Mouse (Mus musculus): ENCODE measurements around the gene Actn2.

Gene Actn2

DNA sequence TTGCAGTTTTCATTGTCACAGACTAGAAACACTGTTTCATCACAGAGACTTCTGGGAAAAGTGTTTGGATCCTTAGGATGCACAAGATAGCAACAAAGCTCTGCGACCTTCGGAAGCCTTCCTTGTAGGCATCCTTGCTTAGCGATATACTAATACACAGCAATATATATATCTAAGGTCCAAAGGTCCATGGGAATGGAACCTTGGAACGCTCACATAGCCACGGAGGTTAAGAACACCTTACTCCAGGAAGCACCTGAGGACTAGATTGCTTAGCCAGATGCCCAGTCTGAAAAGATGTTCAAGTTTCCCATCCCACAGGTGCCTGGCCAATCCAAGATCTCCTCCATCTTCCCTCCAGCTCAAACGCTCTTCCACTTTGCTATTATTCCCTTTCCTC, 26.4 kb downstream of the Actn2 start:
- no peak for DNase-seq

DNA sequence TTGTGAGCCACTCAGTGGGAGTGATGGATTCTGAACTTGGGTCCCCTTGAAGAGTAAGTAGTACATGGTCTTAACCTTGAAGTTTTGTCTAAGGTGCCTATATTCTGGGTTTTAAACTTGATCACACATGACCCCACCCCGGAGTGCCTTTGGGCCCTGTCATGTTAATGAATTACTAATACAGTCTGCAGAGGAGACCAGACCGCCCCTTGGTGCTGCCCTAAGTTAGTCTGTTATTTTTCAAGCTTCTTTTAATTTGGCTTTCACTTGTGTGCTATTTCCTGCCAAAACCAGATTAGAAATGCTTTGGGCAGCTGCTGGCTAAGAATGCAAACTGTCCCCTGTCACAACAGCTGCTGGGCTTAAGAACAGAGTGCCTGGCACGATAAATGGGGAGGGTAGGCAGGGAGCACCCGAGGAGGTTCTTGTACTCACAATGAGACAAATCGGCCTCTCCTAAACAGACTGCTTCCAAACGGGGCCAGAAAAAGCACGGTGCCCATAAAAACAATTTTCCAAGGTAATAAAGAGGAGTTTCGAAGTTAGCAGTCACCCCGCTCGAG, 28.5 kb downstream of the Actn2 start:
- no peak for DNase-seq

- DNase-seq, result no peak
Observed at GRCm38 (mm10) chr13:12311371-12311770, 29.2 kb downstream of the Actn2 start.

DNA sequence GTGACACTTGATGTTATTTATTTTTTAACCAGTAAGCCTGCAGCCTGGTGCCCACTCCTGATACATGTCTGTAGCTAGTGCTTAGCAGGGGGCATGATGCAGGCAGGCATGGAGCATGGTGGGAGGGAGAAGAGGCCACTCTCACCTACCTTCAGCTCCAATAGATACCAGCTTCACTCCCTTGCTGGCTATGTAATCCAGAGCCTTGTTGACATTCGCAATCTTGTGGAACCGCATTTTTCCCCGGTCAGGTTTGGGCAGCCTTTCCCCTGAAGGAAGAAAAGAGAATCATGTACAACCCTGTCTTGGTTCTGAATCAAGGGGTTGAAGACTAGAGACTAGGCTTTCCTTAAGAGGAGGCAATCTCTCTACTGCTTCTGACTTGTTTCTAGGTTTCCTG, 31.1 kb downstream of the Actn2 start:
- DNase-seq, result no peak

GRCm38 (mm10) chr13:12308878-12309277, 31.7 kb downstream of the Actn2 start:
- no peak for DNase-seq

GRCm38 (mm10) chr13:12308473-12308872, 32.1 kb downstream of the Actn2 start:
- DNase-seq, result no peak

DNA sequence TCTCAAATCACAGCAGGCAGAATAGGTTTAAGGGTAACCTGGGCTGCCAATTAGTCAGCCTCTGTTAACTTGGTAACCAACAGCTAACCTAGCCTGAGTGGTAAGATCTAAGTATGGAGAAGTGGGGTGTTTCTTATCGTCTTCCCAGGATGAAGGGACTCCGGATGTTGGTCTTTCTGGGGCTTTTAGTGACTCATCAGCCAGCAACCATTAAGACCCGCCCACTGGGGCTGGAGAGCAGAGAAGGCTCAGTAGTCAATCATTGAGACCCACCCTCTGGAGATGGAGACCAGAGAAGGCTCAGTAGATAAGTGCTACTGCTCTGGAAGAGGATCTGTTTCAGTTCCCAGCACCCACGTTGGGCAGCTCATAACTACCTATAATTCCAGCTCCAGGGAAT, 33.3 kb downstream of the Actn2 start:
- DNase-seq, result no peak

- DNase-seq, result no peak
Observed at GRCm38 (mm10) chr13:12305540-12305939, 35.0 kb downstream of the Actn2 start.

DNA sequence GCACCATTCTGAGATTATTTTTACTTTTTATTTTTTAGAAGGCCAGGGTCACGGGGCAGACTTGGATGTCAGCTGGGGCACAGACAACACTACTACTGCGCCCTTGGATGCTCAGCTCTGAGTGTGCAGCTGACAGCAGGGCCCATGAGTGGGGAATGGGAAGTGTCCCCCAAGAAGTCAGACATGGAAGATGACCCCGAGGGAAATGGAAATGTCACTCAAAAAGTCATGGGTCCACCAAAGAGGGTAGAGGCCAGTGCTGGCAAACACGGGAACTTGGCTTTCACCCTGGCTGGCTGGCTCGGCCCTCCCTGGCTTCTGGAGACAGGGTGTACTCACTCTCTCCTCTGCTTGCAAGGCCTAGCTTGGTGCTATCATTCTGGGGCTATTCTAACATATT, 35.6 kb downstream of the Actn2 start:
- DNase-seq, result no peak

DNA sequence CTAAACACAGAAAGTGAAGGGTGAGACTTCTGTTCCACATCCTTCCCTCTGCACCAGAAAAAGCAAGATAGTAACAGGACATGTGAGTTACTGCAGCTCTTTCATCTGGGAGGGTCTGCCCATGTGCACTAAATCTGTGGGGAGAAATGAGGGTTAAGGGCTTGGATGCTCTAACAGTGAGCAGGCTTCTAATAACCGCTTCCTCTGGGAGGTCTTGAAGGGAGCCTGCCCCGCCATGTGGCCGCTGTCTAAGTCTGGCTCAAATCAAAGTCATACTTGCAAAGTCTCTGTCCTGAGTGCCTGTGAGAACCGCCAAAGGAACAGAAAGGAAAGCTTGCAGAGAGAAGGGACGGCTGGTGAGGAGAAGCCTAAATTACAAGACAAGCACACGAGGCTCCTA, 42.8 kb downstream of the Actn2 start:
- DNase-seq, result no peak

DNA sequence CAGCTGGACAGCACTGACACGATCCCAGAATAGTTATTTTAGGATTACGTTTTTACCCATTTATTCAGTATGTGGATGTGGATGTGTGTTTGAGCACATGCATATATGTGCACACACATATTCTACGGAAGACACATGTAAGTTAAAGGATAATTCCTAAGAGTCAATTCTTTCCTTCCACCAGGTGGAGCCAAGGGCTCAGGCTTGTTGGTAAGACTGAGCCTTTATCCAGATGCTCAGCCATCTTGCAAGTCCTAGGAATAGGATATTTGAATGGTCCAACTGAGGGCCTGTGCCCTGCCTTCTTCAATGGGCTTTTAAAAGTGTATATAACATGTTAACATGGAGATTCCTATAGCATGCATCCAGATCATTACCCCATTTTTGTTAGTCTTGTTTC, 43.9 kb downstream of the Actn2 start:
- DNase-seq, result no peak

DNA sequence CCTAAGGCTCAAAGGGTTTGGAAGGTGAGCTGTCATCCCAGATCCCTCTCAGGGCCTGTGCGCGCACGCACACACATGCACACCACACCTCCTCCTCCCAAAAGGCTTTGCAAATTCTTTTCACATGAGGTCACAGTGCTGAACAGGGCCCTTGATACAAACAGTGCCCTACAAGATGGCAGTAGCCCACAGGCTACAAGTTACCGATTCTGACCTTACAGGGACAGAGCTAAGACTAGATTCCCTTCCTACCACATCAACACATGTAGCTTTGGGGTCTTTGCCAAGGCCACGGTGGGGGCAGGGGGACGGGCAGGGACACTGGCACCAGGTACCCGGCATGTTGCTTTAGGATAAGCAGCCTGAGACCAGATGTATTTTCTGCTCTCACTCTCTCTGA, 46.8 kb downstream of the Actn2 start:
- no peak for DNase-seq

GRCm38 (mm10) chr13:12290700-12291099, 49.9 kb downstream of the Actn2 start:
- no peak for DNase-seq

- DNase-seq, result no peak
Observed at GRCm38 (mm10) chr13:12284528-12284927, 56.0 kb downstream of the Actn2 start.

DNA sequence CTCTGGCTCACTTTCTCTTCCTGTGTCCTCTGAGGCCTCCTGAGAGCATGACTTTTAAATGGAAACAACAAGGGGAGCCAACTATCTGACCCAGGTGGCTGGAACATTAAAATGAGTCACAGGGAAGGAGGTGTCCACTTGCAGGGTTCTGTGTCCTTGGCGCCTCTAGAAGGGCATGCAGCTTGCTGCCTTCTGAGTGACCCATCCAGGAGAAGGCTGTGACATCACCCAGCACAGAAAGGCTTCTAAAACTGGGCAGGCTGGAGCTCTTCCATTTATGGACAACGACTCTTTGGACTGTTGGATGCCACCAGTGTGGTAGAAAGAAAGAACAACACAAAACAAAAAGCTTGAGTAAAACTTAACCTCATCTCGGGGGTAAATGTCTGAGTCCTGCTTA, 56.7 kb downstream of the Actn2 start:
- no peak for DNase-seq

DNA sequence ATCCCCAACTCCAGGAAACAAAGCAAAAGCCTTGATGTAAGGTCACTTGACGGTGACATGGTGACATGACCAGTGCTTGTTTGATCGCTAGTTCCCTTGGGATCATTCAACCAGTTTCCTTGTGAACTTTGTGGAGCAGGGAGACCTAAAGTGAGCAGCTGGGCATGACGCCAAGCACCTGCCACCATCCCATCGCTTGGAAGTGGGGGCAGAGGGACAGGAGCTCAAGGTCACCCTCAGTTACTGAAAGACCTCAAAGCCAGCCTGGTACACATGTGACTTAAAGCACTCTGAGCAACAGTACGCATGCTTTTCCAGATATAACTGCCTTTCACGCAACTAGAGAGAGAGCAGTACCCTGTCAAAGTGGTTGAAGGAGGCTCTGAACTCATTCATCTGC, 65.8 kb downstream of the Actn2 start:
- no peak for DNase-seq

DNA sequence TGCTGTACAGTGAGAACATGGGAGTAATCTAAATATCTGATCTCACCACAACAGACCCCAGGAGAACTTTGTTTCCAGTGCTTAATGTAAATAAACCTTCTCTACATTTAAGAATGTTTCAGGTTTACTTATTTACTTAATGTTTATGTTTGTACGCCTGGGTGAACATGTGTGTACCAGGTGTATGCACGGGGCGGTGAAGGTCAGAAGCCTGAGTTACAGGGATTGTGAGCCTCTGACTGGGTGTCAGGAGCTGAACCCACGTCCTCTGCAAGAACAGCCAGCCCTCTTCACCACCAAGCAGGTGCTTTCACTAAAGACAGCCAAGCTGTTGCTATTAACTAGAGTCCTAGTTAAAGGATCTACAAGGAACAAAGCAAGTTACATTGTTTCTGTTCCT, 66.3 kb downstream of the Actn2 start:
- DNase-seq, result no peak

GRCm38 (mm10) chr13:12272953-12273352, 67.6 kb downstream of the Actn2 start:
- DNase-seq, result peak in 1 of 2 experiments; percentile 31

- DNase-seq, result no peak
Observed at GRCm38 (mm10) chr13:12267971-12268370, 72.6 kb downstream of the Actn2 start.

DNA sequence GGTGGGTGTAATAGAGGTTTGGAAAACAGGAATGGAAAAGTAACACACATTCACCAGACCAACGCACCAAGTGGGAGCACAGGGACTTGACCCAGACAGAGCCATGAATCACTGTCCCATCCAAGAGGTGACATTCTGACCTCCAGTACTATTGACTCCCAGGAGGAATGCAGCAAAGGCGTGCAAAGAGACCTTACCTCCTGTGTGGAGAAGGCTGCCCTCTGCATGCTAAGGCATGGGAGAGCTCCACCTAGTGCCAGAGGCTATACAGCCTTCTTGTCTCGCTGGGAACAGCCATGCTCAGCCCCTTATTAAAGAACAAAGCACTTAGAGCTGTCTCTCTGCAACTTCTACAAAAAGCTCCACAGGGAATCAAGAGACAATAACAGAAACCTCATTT, 73.5 kb downstream of the Actn2 start:
- no peak for DNase-seq

- DNase-seq, result no peak
Observed at GRCm38 (mm10) chr13:12263996-12264395, 76.6 kb downstream of the Actn2 start.

- no peak for DNase-seq
Observed at GRCm38 (mm10) chr13:12261505-12261904, 79.1 kb downstream of the Actn2 start.

DNA sequence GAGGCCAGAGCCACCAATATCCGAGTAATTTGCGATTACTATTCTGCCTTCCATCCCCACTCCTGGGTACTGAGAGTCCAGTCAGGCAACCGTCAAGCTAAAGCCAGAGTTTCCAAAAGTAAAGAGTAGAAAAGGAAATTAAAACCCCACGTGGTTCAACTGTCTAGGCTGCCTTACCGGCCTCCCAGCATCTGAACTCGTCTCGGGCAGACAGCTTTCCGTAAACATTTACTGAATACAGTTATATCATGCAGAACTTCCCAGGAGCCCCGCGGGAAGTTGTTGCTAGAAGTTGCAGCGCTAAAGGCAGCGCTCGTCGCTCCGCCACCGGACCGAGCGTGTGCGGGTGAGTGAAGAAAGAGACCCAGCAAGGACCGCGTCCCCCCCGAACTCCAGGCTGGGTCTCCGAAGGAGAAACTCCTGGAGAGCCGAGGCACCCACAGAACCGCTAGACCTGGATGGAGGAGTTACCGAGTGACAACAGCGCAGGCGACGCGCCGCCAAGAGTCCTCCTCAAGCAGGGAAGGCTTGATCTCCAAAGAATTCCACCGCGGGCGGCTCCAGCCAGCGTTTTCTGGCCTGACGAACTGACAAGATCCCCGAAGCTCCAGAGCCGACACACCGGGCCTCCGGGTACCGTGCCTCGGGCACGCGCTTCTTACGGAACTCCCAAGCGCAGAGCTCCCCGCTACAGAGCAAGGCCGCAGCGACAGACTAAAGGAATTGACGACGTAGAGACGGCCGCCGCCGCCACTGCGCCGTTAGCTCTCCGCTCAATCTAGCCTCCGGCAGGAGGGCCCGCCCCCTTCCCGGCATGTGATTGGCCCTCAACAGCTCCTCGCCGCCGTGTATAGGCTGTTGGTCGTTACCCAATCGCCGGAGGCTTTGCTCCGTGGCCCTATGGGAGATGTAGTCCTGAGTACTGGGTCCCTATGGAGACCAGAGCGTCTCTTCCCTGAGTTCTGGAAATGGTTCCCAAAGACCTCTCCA, 82.9 kb downstream of the Actn2 start, which contains the start of gene Mtr:
Gene Mtr (minus strand): TSS at position 723 of the 990 bp plus-strand sequence.
- peak; percentile 94 to 97 for DNase-seq

GRCm38 (mm10) chr13:12256871-12257390, 83.6 kb downstream of the Actn2 start:
- peak in 1 of 2 experiments; percentile 7 for DNase-seq
